Mouse (Mus musculus) lung, embryonic 14.5 days (tissue): Measurements from ENCODE around the gene Zfp386. TPM values are rescaled to one million over a fixed set of nuclear protein-coding genes. Genes with fewer than 3 reads are reported as not detected.

ENCODE experiments used
- ATAC-seq: fragments of 200-750 bp; cut with Nextera tagmentation; 2 replicates; pipeline ENCODE4 v1.8.0; 2017; ENCODE audit warnings: mild to moderate bottlenecking, moderate TSS enrichment, moderate library complexity; ENCODE audit not compliant: insufficient read depth
- DNase-seq: peaks from one replicate; pipeline ENCODE4 v3.0.0-alpha.2; 2015
- H3K27ac ChIP-seq: fragments of 300-500 bp; sonication (generic); 2 replicates; pipeline ENCODE4 v1.5.1; 2014; ENCODE audit warnings: low read depth, mild to moderate bottlenecking, moderate library complexity
- H3K27me3 ChIP-seq: fragments of 300-500 bp; sonication (generic); 2 replicates; pipeline ENCODE4 v1.6.1; 2014; ENCODE audit warnings: low read length, control low read depth; ENCODE audit not compliant: insufficient read depth
- H3K36me3 ChIP-seq: fragments of 300-500 bp; sonication (generic); 2 replicates; pipeline ENCODE4 v1.6.1; 2014; ENCODE audit warnings: control low read depth; ENCODE audit not compliant: insufficient read depth
- H3K4me1 ChIP-seq: fragments of 300-500 bp; sonication (generic); 2 replicates; pipeline ENCODE4 v1.6.1; 2014; ENCODE audit warnings: antibody characterized with exemption, control low read depth; ENCODE audit not compliant: insufficient read depth
- H3K4me2 ChIP-seq: fragments of 300-500 bp; sonication (generic); 2 replicates; pipeline ENCODE4 v1.6.1; 2014; ENCODE audit warnings: mild to moderate bottlenecking
- H3K4me3 ChIP-seq: fragments of 300-500 bp; sonication (generic); 2 replicates; pipeline ENCODE4 v1.5.1; 2014; ENCODE audit warnings: low read depth, low read length
- H3K9ac ChIP-seq: fragments of 300-500 bp; sonication (generic); 2 replicates; pipeline ENCODE4 v1.6.1; 2014
- H3K9me3 ChIP-seq: fragments of 300-500 bp; sonication (generic); 2 replicates; pipeline ENCODE4 v1.6.1; 2016; ENCODE audit warnings: low read depth, low read length, control low read depth
- CTCF ChIP-seq: IDR thresholded peaks from 2 replicates; pipeline ENCODE4 v1.5.1; 2016; ENCODE audit warnings: antibody characterized with exemption, low read depth
- WGBS: fragments of 180-500 bp; shearing (Covaris S2); extraction: QIAGEN DNeasy Blood & Tissue Kit; methylation state at CpG from one replicate; pipeline ENCODE4 v1.1.7; 2014; 5-methylcytosine and 5-hydroxymethylcytosine counted together
- polyA plus RNA-seq: library from polyadenylated mRNA; unstranded; fragments of >200 nt; fragmentation: Nextera tagmentation; extraction: Ambion mirVana; gene quantifications from 2 replicates; pipeline ENCODE4 v1.2.1, GENCODE M21; 2014

Gene Zfp386
- polyA plus RNA-seq, 1 experiment from 2014 or later, result 44.6 TPM

- H3K36me3 ChIP-seq, result no peaks in the 10 kb centered on the region
- H3K27me3 ChIP-seq, result no peaks in the 10 kb centered on the region
- H3K9me3 ChIP-seq, result no peaks in the 10 kb centered on the region
- H3K9ac ChIP-seq, result no peak overlapping the region
- H3K4me3 ChIP-seq, result no peak overlapping the region
- peak; percentile 50; the same call in 1 of the 2 replicates for ATAC-seq
- H3K27ac ChIP-seq, result no peak overlapping the region
- peak; percentile 40 for DNase-seq
- TF ChIP-seq CTCF, result no peak
- no peaks in the 10 kb centered on the region for H3K4me1 ChIP-seq
- 49% methylated on average over 7 of the region's 7 CpGs for WGBS
- H3K4me2 ChIP-seq, result no peak overlapping the region
Observed at GRCm38 (mm10) chr12:116111007-116111694, 63.6 kb downstream of the Zfp386 start.

Other genes with a start within 250 kb of the Zfp386 start
- gene Vipr2, start 30.0 kb downstream of the Zfp386 start, polyA plus RNA-seq, result 4.8 and 5.5 TPM in 2 replicates
- 16.4 and 18.2 TPM in 2 replicates for gene Wdr60, start 215.3 kb downstream of the Zfp386 start, polyA plus RNA-seq
- gene Gm11027, start 227.7 kb downstream of the Zfp386 start, polyA plus RNA-seq, result not detected in 2 replicates
- gene Esyt2, start 233.5 kb downstream of the Zfp386 start, polyA plus RNA-seq, result 29.0 and 31.0 TPM in 2 replicates